Mouse (Mus musculus): ENCODE results near the gene Nt5c2.
"Not testable (repeated sequence)": the region's sequence is repeated elsewhere in the genome, so short reads cannot be mapped to it uniquely, and the experiment has no call there.

Gene Nt5c2

DNA sequence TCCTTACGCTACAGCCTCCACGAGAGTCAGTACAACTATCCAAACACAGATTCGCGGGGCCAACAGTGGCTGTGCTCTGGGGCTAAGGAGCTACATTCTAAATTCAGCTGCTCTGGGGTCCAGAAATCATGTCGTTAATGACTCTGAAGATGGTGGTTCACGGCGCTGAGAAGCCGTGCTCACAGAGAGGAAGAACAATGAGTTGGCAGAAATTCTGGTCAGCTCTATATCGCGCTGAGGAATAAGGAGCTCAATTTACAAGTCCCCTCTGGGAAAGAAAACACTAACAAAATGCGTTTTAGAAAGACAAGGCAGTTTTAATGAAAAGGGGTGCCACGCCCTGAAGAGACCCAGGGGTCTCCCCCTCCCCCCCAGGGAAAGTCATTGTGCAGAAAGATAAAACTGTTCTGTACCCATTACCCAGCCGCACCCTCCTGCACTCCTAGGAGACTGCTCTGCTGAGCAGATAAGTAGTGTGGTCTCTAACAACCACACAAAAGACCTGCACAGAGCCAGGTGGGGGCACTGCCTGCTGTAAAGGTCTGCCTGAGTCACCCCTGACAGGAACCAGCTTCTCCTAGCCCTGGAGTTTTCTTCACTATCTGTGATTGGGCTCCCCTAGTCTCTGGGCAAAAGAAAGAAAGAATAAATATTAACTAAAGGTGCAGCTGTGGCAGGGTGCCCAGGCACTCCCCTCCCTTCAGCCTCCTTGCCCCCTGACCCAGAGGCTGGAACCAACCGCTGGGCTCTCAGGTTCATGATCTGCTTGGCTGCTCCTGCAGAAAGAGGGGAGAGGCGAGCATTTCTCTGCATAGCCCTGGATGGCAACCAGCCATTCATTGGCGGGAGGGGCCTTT lies 26.5 kb downstream of the Nt5c2 start:
- DNase-seq (ENCODE audit: low spot score in 2 of 2): no peak

- DNase-seq (ENCODE audit: low spot score in 2 of 2): no peak
Measured at GRCm38 (mm10) chr19:46987646-46988045, 27.3 kb downstream of the Nt5c2 start.

- DNase-seq (ENCODE audit: low spot score in 2 of 2): peak; percentile 56 to 69
Measured at GRCm38 (mm10) chr19:46984726-46985622, 30.0 kb downstream of the Nt5c2 start.

- DNase-seq (ENCODE audit: low spot score in 2 of 2): no peak
Measured at GRCm38 (mm10) chr19:46983966-46984380, 31.0 kb downstream of the Nt5c2 start.

DNA sequence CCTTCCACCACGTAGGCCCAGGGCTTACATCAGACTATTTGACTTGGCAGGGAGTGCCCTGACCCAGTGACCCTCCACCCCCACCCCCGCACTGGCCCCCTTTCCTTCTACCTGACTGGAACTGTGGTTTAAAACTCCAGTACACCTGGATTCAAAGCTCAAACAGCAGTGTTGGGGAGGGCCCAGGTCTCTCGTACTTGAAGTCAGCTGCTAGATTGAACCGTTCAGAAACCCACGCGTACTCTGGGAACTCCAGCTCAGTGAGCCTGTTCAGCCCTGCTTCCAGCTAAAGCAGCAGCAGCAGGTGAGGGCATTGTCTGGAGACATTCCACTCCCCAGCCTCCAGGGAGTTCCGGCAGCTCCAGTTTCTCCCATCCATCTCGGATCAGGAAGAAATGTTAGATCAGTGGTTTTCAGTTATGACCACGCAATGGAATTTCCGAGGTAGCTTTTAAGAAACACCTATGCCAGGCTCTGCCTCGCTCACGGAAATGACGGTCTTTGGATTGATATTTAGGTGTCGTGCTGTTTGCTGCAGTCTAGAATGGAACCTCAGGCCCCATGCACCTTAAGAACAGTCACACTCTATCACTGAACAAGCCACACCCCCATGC lies 31.5 kb downstream of the Nt5c2 start:
- no peak for DNase-seq (ENCODE audit: low spot score in 2 of 2)

DNA sequence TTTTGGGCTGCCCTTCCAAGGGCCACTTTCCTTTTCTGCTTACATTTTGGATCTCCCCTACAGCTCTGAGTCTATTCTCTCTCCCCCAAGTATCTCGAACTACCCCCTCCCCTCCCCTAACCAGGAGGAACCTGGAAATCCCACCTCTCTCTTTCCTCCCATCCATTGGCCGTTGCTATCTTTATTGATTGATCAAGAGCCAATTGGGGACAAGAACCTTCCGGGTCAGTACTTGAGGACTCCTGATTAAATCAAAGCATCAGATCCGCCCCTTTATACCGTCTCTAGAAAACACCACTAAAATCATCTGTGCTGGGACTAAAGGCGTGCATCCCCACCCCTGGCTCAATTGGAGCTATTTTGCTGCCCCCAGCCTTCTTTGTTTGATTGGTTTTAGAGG lies 33.5 kb downstream of the Nt5c2 start:
- DNase-seq (ENCODE audit: low spot score in 2 of 2): no peak

DNA sequence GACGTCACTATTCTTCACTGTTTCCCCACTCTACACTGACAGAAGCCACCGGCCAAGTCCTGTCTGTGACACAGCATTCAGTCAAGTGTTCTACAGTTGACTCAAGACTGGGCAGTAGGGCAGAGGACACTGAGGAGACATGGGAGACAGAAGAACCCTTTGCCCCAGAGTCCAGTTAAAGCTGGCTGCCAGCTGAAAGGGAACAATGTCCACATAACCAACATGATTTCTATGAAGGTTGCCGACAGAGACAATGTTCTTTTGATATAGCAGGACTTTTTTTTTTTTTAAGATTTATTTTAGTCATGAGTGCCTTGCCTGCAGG lies 35.2 kb downstream of the Nt5c2 start:
- DNase-seq (ENCODE audit: low spot score in 2 of 2): no peak

DNA sequence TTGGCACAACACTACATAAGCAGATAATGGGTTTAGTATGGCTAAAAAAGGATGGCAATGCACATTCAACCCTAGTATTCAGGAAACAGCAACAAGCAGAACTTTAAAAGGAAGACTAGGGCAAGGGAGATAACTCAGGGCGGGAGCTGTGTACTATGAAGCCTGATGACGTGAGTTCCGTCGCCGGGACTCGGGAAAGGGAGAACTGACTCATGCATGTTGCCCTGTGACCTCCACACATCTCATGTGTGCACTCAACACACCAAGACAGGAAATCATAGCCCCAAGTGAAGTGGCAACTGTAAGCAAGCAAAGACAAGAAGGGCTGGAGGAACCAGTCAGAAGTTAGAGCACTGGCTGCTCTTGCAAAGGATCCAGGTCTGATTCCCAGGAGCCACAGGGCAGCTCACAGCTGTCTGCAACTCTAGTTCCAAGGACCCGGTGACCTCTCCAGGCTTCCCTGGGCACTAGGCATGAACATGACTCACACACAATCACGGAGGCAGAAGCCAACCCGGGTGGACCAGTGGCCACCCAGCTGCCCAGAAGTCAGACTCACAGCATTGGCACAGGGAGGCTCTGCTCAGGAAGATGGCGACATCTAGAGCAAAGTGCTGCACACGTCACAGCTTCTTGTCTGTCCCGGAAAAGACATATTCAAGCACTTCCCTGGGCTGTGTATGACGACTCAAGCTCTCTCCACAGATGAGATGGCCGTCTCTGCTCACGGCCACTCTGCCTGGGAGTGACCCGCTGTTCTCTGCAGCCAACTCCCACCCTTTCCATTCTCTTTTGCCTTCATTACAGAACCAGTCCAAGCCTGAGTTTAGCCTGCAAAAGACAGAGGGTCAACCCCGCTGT lies 35.8 kb downstream of the Nt5c2 start:
- DNase-seq (ENCODE audit: low spot score in 2 of 2): no peak

GRCm38 (mm10) chr19:46978069-46978468 lies 36.9 kb downstream of the Nt5c2 start:
- DNase-seq (ENCODE audit: low spot score in 2 of 2): not testable (repeated sequence)

GRCm38 (mm10) chr19:46977460-46977859 lies 37.5 kb downstream of the Nt5c2 start:
- DNase-seq (ENCODE audit: low spot score in 2 of 2): peak in 1 of 2 experiments; percentile 55

DNA sequence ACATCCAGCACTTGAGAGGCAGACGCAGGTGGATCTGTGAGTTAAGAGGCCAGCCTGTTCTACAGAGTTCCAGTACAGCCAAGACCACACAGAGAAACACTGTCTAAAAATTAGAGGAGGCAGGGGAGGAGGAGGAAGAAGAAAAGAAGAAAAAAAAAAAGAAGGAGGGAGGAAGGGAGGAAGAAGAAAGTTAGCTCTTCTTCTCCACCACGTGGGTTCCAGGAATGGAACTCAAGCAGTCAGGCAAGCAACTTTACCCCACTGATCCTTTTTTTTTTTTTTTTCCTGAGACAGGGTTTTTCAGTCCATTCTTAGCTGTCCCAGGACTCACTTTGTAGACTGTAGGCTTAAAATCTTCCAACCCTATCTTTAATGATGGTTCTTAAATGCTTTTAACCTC lies 38.2 kb downstream of the Nt5c2 start:
- no peak for DNase-seq (ENCODE audit: low spot score in 2 of 2)

GRCm38 (mm10) chr19:46975997-46976396 lies 39.0 kb downstream of the Nt5c2 start:
- no peak for DNase-seq (ENCODE audit: low spot score in 2 of 2)

DNA sequence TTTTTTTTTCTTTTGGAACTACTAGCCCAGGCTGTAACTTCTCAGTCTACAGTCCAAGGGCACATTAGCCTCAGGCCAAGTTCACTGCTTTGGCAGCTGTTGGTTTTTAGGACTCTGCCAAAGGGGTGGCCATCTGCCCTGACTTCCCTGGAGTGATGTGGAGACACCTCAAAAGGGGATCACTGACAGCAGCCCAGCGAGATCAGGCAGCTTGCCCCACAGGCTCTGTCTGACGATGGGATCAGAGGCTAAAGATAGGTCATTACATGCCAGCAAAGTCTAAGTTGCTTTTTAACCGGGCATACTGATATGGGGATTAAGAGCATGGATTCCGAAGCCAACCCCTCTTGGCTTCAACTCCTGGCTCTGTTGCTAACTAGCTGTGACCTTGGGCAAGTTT lies 39.4 kb downstream of the Nt5c2 start:
- DNase-seq (ENCODE audit: low spot score in 2 of 2): no peak

DNA sequence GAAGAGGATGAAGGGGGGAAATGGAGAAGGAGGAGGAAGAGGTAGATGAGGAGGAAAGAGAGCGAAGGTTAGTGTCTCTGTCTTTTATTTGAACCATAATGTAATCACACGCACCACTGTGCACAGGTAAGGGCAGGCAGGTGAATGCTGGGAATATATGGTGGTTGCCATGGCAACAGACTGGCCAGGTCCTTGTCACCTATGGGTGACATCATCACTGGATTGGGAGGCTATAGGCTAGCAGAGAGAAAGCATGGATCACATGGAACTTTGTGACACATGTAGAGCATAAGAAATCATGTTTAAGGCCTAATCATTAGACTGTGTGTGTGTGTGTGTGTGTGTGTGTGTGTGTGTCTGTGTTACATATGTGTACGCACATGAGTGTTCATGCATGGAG lies 42.8 kb downstream of the Nt5c2 start:
- no peak for DNase-seq (ENCODE audit: low spot score in 2 of 2)

- DNase-seq (ENCODE audit: low spot score in 2 of 2): no peak
Measured at GRCm38 (mm10) chr19:46971712-46972111, 43.2 kb downstream of the Nt5c2 start.

- DNase-seq (ENCODE audit: low spot score in 2 of 2): no peak
Measured at GRCm38 (mm10) chr19:46971051-46971689, 43.8 kb downstream of the Nt5c2 start.

GRCm38 (mm10) chr19:46970121-46970729 lies 44.7 kb downstream of the Nt5c2 start:
- DNase-seq (ENCODE audit: low spot score in 2 of 2): peak; percentile 55 to 57

DNA sequence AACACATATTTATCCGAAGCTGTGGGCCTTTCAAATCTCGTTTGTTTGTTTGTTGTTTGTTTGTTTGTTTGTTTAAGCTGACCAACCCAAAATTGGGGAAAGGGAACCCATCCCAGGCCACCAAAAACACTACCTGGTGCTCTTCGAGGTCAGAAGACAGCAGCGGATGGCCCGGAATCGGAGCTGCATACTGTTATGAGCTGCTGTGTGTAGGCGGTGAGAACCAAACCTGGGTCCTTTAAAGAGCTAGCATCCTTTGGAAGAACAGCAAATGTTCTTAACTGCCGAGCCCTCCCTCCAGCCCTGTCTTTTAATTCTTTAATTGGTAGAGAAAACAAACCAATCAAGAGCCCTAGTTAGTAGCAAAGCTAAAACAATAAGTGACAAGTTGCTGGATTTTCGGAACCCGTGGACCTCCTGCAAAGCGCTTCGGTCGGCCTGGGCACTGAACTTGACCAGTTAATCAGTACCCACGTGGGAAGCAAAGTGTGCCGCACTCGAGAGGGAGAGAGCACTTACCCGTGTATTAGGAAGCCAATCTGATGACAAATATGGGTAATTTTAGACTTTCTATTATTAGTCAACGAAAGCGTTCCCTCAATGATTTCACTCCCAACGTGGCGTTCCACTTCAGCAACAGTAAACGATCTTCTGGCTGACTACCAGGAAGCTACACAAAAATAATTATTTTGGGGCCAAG lies 45.5 kb downstream of the Nt5c2 start:
- no peak for DNase-seq (ENCODE audit: low spot score in 2 of 2)

DNA sequence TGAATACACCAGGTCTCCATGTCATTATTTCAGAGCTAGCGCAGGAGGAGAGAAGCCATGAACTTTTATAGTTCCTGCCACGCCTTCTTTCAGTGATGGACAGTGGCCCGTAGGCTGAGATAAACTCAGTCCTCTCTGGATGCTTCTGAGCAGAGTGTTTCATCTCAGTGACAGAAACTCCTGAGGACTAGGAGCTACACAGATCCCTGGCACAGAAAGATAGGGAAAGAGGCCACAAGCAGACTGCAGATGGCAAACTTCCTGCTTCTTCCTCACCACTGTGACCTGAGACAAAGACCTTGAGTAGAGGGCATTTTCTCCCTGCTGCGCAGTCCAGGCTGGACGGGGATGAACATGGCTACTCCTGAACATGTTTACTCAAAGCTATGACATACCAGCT lies 46.1 kb downstream of the Nt5c2 start:
- DNase-seq (ENCODE audit: low spot score in 2 of 2): no peak

GRCm38 (mm10) chr19:46967861-46968260 lies 47.1 kb downstream of the Nt5c2 start:
- no peak for DNase-seq (ENCODE audit: low spot score in 2 of 2)

All from natural killer cell, adult 2 months (primary cell).